ENCODE assay signal across 9 mouse cellular contexts in the genomic region with DNA sequence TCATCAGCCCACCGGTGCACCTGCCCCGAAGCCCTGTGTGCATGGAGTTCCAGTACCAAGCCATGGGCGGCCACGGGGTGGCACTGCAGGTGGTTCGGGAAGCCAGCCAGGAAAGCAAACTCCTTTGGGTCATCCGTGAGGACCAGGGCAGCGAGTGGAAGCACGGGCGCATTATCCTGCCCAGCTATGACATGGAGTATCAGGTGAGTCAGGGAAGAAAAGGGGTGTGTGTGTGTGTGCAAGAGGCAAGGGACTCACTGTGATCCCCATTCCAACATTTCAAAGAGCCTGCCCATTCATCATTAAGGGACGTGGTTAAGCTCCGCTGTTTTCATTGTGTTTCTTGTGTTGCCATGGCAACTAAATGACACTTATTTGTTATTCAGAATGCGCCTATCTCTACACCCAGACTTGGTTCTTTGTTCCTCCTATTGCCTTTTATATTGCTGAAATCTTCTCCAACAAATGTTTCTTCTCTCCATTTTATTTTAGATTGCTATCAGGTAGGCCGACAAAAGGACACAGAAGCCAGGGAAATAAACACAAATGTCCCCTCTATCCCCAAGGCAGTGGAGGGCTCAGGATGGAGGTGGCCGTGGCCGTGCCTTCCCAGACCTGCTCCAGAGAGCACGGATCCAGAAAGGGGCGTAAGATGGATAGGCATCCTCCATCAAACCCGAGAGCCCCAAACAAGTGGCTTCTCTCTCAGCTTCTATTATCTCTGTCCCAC.
DNase-seq lines count a peak whose midpoint lies in the region; TF ChIP-seq lines count a peak whose summit lies in the region.
"Had no signal": no experiment of that assay in that cellular context is flagged by ENCODE, and none has a peak within 500 bp of the region (broad histone marks: within the 10 kb centered on the region; RNA-seq: fewer than 3 reads in every experiment).

No protein-coding gene starts in this region.

- DNase-seq in left cerebral cortex, adult 2 months (ENCODE audit: extremely low spot score in 1 of 2, low spot score in 2 of 2): no peak
- no peak for DNase-seq in left cerebral cortex, adult 8-10 months (ENCODE audit: low spot score in 2 of 2)
- DNase-seq in WW6 (ENCODE audit: low read depth, low spot score): peak; percentile 40
- peak; percentile 63 for DNase-seq in cerebellum, postnatal 10 days
- peak; percentile 24 for DNase-seq in midbrain, embryonic 10.5 days (ENCODE audit: low spot score)
- no peak for DNase-seq in thymus, postnatal 10 days (ENCODE audit: low spot score in 2 of 2)
- DNase-seq in thymus, postnatal 4 days: no peak
- no peak for DNase-seq in right cerebral cortex, adult 2 months (ENCODE audit: low spot score in 2 of 2)
- DNase-seq: kidney, postnatal 14 days had no signal

- peaks cover 58% of the 10 kb centered on the region for H3K27me3 ChIP-seq in midbrain, embryonic 10.5 days (ENCODE audit: low read depth, poor library complexity, severe bottlenecking)

- 77% methylated on average over 18 of the region's 18 CpGs for WGBS in midbrain, embryonic 10.5 days

- H3K27ac ChIP-seq in left cerebral cortex, adult 2 months: no peak overlapping the region
- peak overlapping the region; percentile 50 for H3K27ac ChIP-seq in midbrain, embryonic 10.5 days (replicated peaks)

- H3K4me1 ChIP-seq in midbrain, embryonic 10.5 days: peaks cover 29% of the 10 kb centered on the region

- H3K4me3 ChIP-seq in left cerebral cortex, adult 2 months: no peak overlapping the region
- no peak overlapping the region for H3K4me3 ChIP-seq in midbrain, embryonic 10.5 days

- intact Hi-C loops in left cerebral cortex, adult 2 months (cut with DNase I): loop anchor here (2.0 kb wide), 1 partner anchor 181 kb away; no protein-coding TSS in a partner anchor

- H3K9me3 ChIP-seq in midbrain, embryonic 10.5 days (replicated peaks): no peaks in the 10 kb centered on the region

- TF ChIP-seq CTCF in left cerebral cortex, adult 2 months (IDR thresholded peaks at IDR 0.05): peak; percentile 36

- H3K36me3 ChIP-seq in midbrain, embryonic 10.5 days: peaks cover 17% of the 10 kb centered on the region

Comparison
In these comparisons a context has a peak if more than half of its experiments do, and no peak if none do; other contexts are left out.
1. DNase-seq: peak in WW6 (single experiment), cerebellum, postnatal 10 days (2 of 2) and midbrain, embryonic 10.5 days (single experiment); none in left cerebral cortex, adult 2 months (0 of 2), left cerebral cortex, adult 8-10 months (0 of 2), thymus, postnatal 10 days (0 of 2), thymus, postnatal 4 days (single experiment) and right cerebral cortex, adult 2 months (0 of 2).